Mouse (Mus musculus): ENCODE measurements at regions not wholly inside any gene's neighbourhood (a gene's known extent, or its start where the extent isn't known, plus 50 kb on each side); places are given as distances from the start of the nearest gene placed in this dataset.

DNA sequence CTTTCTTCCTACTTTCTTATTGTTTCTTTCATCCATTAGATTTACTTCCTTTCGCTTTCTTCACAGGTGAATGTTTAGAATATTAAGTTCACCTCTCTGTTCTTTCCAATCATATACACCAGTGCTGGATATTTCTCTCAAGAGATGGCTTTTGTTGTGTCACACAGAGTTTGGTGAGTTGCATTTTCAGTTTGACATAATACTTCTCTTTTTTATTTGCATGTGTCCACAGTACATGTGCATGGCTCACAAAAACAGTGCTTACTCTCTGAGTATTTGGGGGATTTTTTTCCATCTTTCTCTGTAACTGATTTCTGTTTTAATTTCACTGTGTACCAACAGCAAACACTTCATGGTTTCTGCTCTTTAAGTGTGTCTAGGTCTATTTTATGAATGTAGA lies 274.5 kb upstream of the Erbb4 start:
- in situ Hi-C loops (cut with MboI; ENCODE audit: low pct_unique_long_range_greater_than_20kb in 1 of 2, low sequenced_read_pairs in 2 of 2, unreplicated experiment in 1 of 2) = no loop called here

DNA sequence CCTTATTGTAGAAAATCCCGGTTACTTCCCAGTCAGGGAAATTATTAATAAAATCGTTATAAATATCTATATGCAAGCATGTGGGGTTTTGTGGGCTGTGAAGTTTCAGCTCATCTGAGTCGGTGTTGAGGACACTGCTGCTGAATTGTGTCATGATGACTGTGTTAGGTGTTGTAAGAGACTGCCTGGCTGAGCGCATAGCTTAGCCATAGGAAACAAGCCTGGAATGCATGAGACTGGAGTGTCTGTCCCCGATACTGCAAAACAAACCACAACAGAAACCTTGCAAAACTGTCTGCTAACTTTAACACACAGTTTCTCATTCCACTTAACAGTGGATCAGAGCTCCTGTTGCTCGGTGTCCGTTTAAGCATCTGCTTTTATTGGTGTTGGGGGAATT lies 271.9 kb upstream of the Erbb4 start:
- in situ Hi-C loops (cut with MboI; ENCODE audit: low pct_unique_long_range_greater_than_20kb in 1 of 2, low sequenced_read_pairs in 2 of 2, unreplicated experiment in 1 of 2) = no loop called here

DNA sequence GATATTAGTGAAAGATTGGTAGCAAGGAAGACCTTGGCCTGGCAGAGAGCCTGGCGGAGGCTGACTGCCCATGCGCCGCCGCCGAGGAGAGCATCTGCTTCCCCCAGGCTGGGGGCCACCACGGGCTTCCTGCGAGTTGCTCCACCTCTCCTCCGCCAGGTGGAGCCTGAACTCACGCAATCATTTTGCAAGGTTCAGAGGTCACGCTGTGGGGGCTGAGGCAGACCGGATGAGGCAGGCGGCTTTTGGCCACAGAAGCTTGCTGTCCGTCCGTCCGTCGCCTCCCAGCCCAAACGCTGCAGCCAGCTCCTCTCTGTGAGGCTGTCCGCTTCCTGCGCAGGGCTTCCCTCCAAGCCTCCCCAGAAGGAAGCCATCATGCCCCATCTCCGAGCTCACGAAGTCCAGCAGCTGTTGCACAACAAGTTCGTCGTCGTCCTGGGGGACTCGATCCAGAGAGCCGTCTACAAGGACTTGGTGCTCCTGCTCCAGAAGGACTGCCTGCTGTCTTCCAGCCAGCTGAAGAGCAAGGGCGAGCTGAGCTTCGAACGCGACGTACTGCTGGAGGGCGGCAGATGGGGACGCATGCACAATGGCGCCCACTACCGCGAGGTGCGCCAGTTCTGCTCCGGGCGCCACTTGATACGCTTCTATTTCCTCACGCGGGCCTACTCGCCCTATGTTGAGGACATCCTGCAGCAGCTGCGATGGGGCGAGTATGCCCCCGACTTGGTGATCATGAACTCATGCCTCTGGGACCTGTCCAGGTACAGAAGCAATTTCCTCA lies 269.3 kb upstream of the Erbb4 start:
- in situ Hi-C loops (cut with MboI; ENCODE audit: low pct_unique_long_range_greater_than_20kb in 1 of 2, low sequenced_read_pairs in 2 of 2, unreplicated experiment in 1 of 2) = no loop called here

DNA sequence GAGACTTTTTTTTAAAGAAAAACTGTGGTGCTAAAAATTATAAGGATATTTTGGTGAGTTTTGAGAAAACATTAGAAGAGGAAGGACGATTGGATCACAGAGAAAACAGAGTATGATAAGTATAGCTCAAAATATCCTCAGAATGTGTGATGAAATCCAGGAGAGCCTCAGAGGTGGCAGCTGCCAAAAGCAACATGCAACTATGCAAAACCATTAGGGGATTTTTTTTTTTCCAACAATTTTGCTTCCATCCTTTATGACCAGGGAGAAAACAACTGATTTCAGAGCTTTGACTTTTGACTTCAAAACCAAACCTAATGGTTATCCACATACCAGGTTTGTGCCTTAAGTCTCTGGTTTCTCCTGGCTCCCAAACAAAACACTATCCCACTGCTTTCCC lies 267.4 kb upstream of the Erbb4 start:
- in situ Hi-C loops (cut with MboI; ENCODE audit: low pct_unique_long_range_greater_than_20kb in 1 of 2, low sequenced_read_pairs in 2 of 2, unreplicated experiment in 1 of 2) = no loop called here

DNA sequence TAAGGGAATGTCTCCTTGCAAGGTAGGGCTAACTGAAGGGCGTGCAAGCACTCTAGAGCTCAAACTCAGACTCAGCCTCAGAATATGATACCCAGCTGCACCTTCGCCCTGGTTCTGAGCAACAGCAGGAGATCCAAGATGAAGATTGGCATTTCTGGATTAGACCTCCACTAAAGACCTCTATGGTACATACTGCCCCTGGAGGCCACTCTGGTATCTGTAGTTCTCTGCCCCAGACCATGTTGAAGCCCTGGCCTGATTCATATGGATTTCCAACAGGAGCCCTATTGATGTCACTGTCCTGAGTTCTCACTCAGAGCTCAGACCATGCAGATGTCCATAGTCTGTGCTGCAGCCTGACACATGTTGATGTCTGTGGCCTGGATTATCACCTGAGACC lies 262.2 kb upstream of the Erbb4 start:
- in situ Hi-C loops (cut with MboI; ENCODE audit: low pct_unique_long_range_greater_than_20kb in 1 of 2, low sequenced_read_pairs in 2 of 2, unreplicated experiment in 1 of 2) = no loop called here

DNA sequence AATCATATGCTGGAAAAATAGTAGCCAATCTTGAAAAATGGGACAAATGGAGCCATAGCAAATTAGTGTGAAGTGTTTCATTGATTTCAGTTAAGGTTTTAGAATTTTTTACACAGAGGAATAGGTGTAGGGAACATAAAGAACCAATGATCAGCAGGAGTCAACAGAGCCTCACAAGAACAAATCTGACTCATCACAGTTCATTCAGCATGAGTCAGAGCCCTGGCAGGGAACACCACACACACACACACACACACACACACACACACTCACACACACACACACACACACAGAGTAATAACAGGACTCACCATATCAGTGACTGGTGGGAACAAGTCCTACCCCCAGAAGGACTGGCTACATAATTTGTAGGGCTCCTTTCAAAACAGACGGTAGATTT lies 259.7 kb upstream of the Erbb4 start:
- in situ Hi-C loops (cut with MboI; ENCODE audit: low pct_unique_long_range_greater_than_20kb in 1 of 2, low sequenced_read_pairs in 2 of 2, unreplicated experiment in 1 of 2) = no loop called here

DNA sequence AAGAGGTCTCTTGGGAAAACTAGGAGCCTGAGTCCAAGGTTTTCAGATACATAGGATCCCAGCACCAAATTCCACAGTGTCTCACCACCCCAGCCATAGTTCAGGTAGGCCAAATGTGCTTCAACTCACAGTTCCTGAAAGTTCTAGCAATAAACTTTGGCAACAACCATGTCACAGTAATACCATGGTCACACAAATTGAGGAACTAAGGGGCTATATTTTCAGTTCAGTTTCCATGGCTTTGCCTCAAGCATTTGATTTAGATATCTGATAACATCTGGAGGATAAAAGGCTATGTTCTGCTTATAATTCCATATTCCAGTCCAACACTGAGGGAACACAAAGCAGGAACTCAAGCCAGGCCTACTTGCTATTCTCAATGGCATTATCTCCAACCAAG lies 256.2 kb upstream of the Erbb4 start:
- in situ Hi-C loops (cut with MboI; ENCODE audit: low pct_unique_long_range_greater_than_20kb in 1 of 2, low sequenced_read_pairs in 2 of 2, unreplicated experiment in 1 of 2) = no loop called here

DNA sequence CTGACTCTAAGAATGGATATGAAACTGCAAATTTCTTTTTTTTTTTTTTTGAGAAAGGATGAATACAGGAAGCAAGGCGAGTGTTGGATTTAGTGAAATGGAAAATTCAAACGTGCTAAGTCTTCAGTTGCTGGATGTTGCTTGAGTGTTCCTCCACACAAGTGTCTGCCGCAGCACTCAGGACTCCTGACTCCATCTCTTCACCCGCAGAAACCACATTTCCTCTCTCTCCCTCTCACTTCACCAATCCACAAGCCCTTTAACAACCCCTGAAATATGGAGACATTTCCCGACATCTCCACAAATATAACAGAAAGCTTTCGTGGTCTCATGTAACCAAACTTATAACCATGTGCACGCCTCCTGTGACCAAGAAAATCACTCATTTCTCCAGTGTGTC lies 249.7 kb upstream of the Erbb4 start:
- in situ Hi-C loops (cut with MboI; ENCODE audit: low pct_unique_long_range_greater_than_20kb in 1 of 2, low sequenced_read_pairs in 2 of 2, unreplicated experiment in 1 of 2) = no loop called here

DNA sequence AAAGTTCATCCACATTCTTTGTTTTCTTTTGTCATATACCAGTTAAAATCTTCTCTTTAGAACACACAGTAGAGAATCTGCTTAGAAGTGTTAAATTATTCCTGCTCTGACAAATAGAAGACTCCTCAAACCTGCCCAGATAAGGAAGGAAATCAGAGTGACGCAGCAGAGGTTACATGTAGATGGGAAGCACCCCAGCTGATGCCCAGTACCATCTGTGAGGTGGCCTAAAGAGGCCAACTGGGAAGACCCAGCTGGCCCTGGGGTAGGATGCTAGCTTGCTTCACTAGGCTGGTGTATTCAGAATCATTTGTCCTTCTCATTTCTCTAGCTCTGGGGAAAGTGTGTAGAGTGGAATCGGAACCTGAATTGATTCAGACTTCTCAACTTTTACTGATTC lies 242.6 kb upstream of the Erbb4 start:
- in situ Hi-C loops (cut with MboI; ENCODE audit: low pct_unique_long_range_greater_than_20kb in 1 of 2, low sequenced_read_pairs in 2 of 2, unreplicated experiment in 1 of 2) = no loop called here

DNA sequence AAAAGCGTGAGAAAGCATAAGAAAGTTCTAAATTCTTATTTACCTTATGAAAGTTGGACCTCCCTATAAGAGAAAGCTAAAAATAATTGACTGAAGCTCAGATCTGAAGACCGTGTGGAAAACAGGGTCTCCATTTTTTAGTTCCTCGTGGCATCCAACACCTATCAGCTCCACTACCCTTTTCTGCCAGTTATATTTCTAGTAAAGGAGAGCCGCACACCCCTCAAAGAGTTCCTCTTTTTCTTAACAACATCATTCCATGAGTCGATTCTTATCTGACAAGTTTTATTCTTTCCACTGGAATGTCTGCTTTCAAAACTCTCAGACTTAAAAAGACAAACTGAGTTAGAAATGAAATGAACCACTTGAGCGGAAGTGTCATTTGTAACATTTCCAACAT lies 242.0 kb upstream of the Erbb4 start:
- in situ Hi-C loops (cut with MboI; ENCODE audit: low pct_unique_long_range_greater_than_20kb in 1 of 2, low sequenced_read_pairs in 2 of 2, unreplicated experiment in 1 of 2) = no loop called here

DNA sequence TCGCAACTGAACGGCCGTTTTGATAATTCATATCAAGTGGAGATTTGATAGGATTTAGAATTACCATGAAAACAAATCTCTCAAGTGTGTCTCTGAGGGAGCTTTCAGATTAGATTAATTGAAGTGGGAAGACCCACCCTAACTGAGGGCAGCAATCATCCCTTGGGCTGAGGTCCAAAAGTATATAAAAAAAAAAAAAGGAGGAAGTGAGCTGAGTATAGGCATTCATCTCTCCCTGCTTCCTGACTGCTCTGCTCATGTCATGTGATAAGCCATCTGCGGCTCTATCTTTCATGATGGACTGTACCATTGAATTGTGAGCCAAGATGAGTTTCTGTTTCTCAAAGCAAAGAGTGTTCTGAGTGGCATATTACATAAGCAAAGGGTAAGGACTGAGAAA lies 234.2 kb upstream of the Erbb4 start:
- in situ Hi-C loops (cut with MboI; ENCODE audit: low pct_unique_long_range_greater_than_20kb in 1 of 2, low sequenced_read_pairs in 2 of 2, unreplicated experiment in 1 of 2) = no loop called here

DNA sequence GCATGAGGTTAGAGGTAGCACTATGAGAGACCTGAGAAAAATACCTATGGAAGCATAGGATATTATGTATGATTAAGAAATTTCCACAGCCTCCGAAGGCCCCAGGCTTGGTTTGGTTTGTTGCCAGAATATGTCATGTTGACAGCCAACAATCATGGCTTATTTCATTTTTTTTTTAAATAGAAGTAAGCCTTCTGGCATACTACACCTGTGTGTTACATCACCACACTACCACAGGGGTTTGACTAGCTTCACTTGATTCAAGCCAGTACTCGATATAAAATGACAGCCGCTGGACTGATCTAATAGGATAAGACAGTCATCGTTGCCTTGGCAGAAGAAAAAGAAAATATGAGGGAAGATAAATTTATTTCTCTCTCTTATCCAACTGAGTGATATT lies 232.6 kb upstream of the Erbb4 start:
- in situ Hi-C loops (cut with MboI; ENCODE audit: low pct_unique_long_range_greater_than_20kb in 1 of 2, low sequenced_read_pairs in 2 of 2, unreplicated experiment in 1 of 2) = no loop called here

DNA sequence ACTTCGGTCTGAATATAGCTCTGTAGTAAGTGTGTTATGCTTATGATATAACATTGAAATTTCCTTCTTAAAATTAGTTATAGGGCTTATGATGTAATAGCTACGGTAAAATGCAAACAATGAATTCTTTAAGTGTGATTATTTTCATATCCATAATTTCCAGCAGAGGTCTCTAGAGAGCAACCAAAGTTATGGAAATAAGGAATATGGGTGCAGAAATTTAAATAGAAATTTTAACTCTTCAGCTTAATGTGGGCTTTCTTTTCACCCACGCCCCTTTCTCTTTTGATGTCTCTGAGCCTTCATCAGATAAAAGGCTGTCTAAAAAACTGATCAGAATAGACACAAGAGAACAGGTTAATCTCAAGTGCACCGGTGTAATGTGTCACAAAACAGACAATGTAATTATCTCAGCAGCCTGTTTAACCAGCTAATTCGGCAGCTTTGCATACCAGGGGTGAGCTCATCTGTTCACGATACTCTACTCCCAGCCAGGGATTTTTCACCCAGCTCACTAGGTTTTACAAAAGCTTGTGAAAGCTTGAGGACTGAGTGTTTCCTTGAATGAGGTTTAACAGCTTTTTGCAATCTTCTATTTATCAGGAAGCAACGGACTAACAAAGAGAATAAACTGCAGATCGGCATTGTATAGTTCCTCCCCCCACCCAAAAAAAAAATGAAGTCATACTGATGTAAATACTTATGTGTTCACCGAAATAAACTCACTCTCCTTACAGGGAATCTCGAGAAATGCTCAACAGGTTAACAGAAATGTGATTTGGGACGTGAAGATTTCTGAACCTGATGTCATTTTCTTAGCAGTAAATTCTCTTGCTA lies 223.8 kb upstream of the Erbb4 start:
- in situ Hi-C loops (cut with MboI; ENCODE audit: low pct_unique_long_range_greater_than_20kb in 1 of 2, low sequenced_read_pairs in 2 of 2, unreplicated experiment in 1 of 2) = no loop called here

DNA sequence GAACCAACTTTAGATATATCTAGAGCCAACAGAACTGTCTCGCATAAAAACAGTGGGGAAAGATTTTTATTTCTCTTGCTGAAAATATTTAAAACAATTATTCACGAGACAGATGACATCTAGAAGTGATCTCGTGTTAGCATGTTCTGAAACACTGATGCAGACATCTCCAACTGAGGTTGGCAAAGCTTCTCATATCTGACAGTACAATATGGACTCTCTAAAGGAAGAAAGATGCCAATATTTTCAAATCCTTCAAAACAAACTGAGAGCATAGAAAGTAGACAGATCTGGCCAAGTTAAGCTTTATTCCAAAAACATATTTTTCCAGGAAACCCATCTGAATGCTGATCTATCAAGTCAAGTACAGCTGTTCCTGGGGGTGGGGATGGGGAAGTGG lies 221.5 kb upstream of the Erbb4 start:
- in situ Hi-C loops (cut with MboI; ENCODE audit: low pct_unique_long_range_greater_than_20kb in 1 of 2, low sequenced_read_pairs in 2 of 2, unreplicated experiment in 1 of 2) = no loop called here

DNA sequence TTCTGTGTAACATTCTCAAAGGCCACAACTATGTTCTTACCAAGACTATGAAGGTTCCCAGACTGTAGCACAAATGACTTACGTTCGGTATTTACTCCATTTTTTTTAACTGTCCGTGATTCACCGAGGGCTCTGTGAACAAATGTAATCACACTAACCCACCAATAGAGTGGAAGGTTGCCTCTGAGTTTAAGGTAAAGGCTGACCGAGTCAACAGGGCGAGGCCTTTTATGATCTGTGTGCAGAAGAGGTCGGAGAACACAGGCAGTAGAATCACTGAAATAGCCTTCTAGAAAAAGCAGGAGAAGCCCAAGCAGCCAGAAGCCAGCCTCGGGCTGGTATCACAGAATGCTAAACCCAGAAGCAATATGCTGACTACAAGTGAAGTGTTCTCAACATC lies 218.9 kb upstream of the Erbb4 start:
- in situ Hi-C loops (cut with MboI; ENCODE audit: low pct_unique_long_range_greater_than_20kb in 1 of 2, low sequenced_read_pairs in 2 of 2, unreplicated experiment in 1 of 2) = no loop called here

DNA sequence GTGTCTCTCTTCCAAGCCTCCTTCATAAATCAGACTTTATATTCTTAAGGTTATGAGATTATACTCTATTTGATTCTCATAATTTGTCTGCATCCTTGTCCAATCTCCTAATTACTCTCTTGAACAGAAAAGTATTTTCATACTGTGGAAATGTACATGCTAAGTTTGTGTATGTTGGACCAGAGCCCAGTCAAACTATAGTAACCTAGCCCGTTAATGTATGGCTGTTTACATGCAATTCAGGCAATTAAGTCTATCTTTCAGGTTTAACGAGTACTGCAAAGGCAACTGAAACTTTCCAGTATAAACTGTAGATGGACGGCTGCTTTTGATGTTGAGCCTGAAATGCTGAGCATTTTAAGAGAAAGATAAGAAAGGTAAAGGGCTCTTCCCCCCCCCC lies 211.7 kb upstream of the Erbb4 start:
- in situ Hi-C loops (cut with MboI; ENCODE audit: low pct_unique_long_range_greater_than_20kb in 1 of 2, low sequenced_read_pairs in 2 of 2, unreplicated experiment in 1 of 2) = no loop called here

DNA sequence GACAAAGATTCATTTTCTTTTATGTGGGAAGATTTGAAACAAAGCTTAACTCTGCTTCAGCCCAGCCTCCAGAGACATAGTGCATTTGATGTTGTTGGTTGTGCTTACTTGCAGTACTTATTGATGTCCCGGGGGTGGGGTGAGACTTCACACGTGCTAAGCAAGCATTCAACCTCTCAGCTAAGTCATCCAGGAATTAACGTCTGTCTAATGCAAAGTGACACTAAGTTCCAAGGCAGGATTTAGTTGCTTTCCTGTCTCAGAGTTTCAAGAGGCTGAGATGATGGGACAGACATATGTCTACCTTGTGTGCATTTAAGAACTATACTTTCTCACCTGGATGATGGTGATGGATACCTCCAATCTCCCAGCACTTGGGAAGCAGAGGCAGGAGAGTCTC lies 189.0 kb upstream of the Erbb4 start:
- in situ Hi-C loops (cut with MboI; ENCODE audit: low pct_unique_long_range_greater_than_20kb in 1 of 2, low sequenced_read_pairs in 2 of 2, unreplicated experiment in 1 of 2) = no loop called here

DNA sequence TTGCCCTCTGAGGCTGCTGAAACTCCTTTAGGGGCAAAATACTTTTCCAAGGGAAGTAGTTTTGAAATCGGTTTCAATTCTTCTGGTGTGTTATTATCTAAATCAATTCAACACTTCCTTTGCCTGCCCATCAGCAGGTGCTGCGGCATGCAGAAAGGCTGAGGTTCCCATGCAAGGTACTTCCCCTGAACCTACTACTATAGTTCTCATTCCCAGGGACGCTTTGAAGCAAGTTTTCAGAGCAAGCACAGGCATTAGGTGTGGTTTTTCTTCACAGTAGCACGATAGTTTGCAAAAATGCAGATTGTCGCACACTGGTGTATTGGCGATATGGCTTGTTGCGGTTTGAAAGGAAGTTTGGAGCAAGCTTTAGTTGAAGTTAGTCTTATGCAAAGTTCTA lies 183.5 kb upstream of the Erbb4 start:
- in situ Hi-C loops (cut with MboI; ENCODE audit: low pct_unique_long_range_greater_than_20kb in 1 of 2, low sequenced_read_pairs in 2 of 2, unreplicated experiment in 1 of 2) = no loop called here

DNA sequence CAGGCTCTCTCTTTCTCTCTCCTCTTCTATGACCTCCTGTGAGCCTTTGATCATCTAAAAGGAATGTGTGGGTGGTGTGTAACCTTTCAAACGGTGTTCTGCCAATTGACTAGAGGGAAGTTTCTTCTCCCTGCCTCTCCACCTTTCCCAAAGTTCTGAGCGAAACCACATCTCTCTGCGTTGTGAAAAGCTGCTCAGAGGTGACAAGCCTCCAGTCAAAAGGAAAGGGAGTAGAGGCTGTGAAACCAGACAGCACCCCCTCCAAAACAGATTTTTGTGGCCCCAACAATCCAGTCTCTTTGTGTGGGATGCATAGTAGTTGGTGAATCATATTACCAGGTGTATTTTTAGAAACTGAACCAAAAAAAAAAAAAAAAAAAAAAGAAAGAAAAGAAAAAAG lies 178.5 kb upstream of the Erbb4 start:
- in situ Hi-C loops (cut with MboI; ENCODE audit: low pct_unique_long_range_greater_than_20kb in 1 of 2, low sequenced_read_pairs in 2 of 2, unreplicated experiment in 1 of 2) = no loop called here

DNA sequence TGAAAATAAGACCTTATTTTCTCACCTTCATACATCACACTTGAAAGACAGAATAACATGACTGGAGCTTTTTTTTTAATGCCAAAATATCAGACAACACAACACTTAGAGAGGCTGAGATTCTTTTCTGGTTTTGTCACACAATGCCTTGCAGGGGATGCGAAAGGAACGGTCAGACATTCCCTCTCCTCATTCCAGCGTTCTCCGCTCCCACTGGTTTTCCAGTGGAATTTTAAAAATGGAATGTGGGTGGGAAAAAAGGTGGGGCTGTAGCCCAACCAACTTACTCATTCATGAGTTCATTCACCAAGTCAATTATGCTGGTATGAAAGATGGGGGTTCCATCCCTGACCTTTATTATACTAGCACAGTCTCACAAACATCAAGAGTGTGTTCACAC lies 169.6 kb upstream of the Erbb4 start:
- in situ Hi-C loops (cut with MboI; ENCODE audit: low pct_unique_long_range_greater_than_20kb in 1 of 2, low sequenced_read_pairs in 2 of 2, unreplicated experiment in 1 of 2) = no loop called here

All from mouse embryonic stem cell (cell line).